Mouse (Mus musculus) adrenal gland, adult 18-20 months (tissue): ENCODE results near the gene M6pr. TPM values are rescaled to one million over a fixed set of nuclear protein-coding genes. Genes with fewer than 3 reads are reported as not detected.
"Not testable (repeated sequence)": the region's sequence is repeated elsewhere in the genome, so short reads cannot be mapped to it uniquely, and the experiment has no call there.

Experiments used
- DNase-seq, 2 experiments: peaks; one replicate each; pipeline ENCODE4 v3.0.0; 2021 to 2022; ENCODE audit warnings: low spot score in 2 of 2
- total RNA-seq, 2 experiments: library from RNA; stranded (reverse); gene quantifications; 1 replicate in 1 of 2; 2 replicates in 1 of 2; pipeline ENCODE4 v1.2.3; 2021

Gene M6pr
- total RNA-seq, 2 experiments from 2014 or later, result 136 to 177 TPM

DNA sequence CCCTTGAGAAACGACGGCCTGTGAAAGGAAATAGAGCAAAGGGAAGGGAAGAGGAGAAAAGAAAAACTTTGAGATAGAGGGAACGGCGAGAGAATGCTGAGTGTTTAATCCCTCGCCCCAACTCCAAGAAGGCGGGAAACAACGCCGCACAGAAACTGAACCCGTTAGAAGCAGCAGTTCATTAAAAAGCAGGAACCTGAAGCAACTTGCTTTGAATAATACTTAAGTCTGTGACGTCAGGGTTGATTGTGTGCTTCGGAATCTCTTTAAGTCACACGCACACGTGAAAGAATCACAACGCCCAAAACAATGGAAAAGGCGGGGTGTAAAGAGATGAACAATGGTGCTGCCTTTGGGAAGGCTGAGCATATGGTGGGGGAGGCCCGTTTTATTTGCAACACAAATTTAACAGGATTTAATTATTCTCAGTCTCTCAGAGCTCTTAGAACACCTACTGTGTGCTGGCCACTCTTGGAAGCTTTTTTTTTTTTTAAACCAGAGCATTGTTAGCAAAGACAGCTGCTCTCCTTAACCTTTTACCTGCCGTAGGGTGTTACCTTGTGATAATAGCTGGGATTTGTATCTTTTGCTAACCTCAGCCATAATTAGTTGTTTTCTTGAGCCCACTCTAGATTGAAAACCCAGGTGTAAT is 32.0 kb downstream of the M6pr start, which contains the start of gene Phc1:
Gene Phc1, minus strand, starts transcription at position 213 of the 652 bp plus-strand sequence.
- DNase-seq, result no peak

GRCm38 (mm10) chr6:122341038-122341810 is 32.7 kb downstream of the M6pr start:
- no peak for DNase-seq

DNA sequence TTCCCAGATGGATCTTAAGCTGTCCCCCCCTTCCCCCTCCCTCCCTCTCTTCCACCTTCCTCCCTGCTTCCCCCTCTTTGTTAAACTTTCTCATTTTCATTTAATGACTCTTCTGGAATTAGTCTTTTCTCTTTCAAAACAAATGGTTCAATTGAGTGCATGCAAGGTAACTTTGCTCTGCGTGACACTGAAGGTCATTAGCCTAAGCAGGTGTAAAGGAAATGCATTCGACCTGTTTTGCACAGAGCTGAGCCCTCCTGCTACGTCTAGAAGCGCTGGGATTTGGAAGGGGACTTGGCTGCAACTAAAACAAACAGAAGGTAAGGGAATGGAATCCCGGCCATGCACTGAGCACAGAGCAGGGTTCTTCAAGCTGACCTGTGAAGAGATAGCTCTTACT is 33.6 kb downstream of the M6pr start:
- no peak for DNase-seq

- no peak for DNase-seq
Observed at GRCm38 (mm10) chr6:122343719-122344118, 35.2 kb downstream of the M6pr start.

- DNase-seq, result no peak
Observed at GRCm38 (mm10) chr6:122344386-122345116, 36.0 kb downstream of the M6pr start.

GRCm38 (mm10) chr6:122345731-122346130 is 37.2 kb downstream of the M6pr start:
- DNase-seq, result no peak

DNA sequence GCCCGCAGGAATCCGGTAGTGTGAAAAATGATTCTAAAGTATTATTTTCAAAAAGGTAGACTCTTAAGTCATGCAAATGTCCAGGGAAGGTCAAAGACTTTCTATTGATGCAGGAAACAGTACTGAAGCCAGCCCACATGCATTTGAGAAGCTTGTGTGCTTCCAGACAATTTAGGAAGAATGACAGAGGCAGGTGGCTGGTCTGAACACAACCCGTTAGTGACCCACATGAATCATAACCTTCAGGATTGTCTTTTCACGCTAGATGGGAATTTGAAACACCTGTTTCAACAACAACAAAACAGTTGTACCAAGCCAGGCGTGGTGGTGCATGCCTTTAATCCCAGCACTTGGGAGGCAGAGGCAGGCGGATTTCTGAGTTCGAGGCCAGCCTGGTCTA is 37.9 kb downstream of the M6pr start:
- no peak for DNase-seq

DNA sequence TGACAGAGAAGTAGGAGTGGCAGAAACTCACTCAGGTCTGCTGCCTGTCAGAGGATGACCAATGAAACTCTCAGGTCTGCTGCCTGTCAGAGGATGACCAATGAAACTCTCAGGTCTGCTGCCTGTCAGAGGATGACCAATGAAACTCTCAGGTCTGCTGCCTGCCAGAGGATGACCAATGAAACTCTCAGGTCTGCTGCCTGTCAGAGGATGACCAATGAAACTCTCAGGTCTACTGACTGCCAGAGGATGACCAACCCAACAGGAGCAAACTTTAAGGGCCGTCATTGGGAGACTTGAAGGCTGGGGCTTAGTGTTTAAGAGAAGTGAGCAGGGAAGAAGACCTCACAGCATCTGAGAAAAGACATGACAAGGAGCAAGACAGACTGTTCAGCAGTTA is 38.8 kb downstream of the M6pr start:
- not testable (repeated sequence) for DNase-seq

- DNase-seq, result no peak
Observed at GRCm38 (mm10) chr6:122355909-122356308, 47.4 kb downstream of the M6pr start.

DNA sequence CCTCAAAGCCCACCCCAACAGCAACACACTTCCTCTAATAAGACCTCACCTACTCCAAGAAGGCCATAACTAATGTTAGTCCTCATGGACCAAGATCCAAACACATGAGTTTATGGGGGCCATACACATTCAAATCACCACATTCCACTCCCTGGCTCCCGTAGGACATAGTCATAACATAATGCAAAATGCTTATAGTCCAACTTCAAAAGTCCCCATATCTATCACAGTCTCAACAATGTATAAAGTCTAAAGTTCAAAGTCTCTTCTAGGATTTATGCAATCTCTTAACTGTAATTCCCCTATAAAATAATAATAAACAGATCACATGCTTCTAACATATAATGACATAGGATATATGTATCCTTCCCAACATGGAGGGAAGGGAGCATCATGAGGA is 48.6 kb downstream of the M6pr start:
- no peak for DNase-seq

DNA sequence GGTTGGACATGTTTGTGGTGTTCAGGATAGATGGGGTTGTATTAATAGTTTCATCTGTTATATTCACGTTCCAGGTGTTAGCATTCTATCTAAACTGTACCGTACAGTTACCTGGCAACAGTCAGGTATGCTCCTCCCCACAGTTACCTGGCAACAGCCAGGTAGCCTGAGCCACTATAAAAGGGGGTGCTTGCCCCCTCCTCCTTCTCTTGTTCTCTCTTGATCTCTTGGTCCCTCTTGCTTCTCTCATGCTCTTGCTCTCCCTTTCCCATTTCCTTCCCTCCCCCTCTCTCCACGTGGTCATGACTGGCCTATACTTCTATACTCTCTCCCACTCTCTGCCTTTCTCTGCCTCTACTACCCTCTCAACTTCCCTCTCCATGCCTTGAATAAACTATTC is 57.2 kb downstream of the M6pr start:
- DNase-seq, result no peak

- DNase-seq, result no peak
Observed at GRCm38 (mm10) chr6:122366287-122366686, 57.8 kb downstream of the M6pr start.

- no peak for DNase-seq
Observed at GRCm38 (mm10) chr6:122366976-122367375, 58.5 kb downstream of the M6pr start.

Other genes with a start within 250 kb of the M6pr start
- gene Klrg1, start 25.8 kb upstream of the M6pr start, total RNA-seq, result under 1 TPM; 0.20 to 0.29 TPM
- 10 to 100 TPM; 20.1 to 26.7 TPM for gene Phc1, start 31.8 kb downstream of the M6pr start, total RNA-seq
- gene Rimklb, start 190.0 kb downstream of the M6pr start, total RNA-seq, result under 1 TPM in 1 of 2 experiments, not detected in 1; 0.58 TPM
- gene Mfap5, start 197.1 kb downstream of the M6pr start, total RNA-seq, result 10 to 100 TPM in 1 of 2 experiments, 1 to 10 TPM in 1; 8.4 to 33.6 TPM
- not detected for gene Aicda, start 245.1 kb downstream of the M6pr start, total RNA-seq